Mouse (Mus musculus) forebrain, embryonic 12.5 days (tissue): ENCODE measurements around the gene Tbx15. TPM values are rescaled to one million over a fixed set of nuclear protein-coding genes. Genes with fewer than 3 reads are reported as not detected.
"Not testable (repeated sequence)": the region's sequence is repeated elsewhere in the genome, so short reads cannot be mapped to it uniquely, and the experiment has no call there.

Experiments used
- ATAC-seq: fragments of 200-750 bp; cut with Nextera tagmentation; 2 replicates; pipeline ENCODE4 v1.8.0; 2017; ENCODE audit warnings: moderate TSS enrichment; ENCODE audit not compliant: low FRiP score
- H3K27ac ChIP-seq: fragments of 300-500 bp; sonication (generic); 2 replicates; pipeline ENCODE4 v1.5.1; 2016; ENCODE audit warnings: mild to moderate bottlenecking
- H3K27me3 ChIP-seq: fragments of 300-500 bp; sonication (generic); 2 replicates; pipeline ENCODE4 v1.6.1; 2016; ENCODE audit warnings: mild to moderate bottlenecking
- H3K36me3 ChIP-seq: fragments of 300-500 bp; sonication (generic); replicated peaks from 2 replicates; pipeline ENCODE4 v1.6.1; 2016; ENCODE audit warnings: mild to moderate bottlenecking
- H3K4me1 ChIP-seq: fragments of 300-500 bp; sonication (generic); 2 replicates; pipeline ENCODE4 v1.6.1; 2016
- H3K4me2 ChIP-seq: fragments of 300-500 bp; sonication (generic); 2 replicates; pipeline ENCODE4 v1.6.1; 2016; ENCODE audit warnings: mild to moderate bottlenecking, moderate library complexity
- H3K4me3 ChIP-seq: fragments of 300-500 bp; sonication (generic); replicated peaks from 2 replicates; pipeline ENCODE4 v1.5.1; 2016; ENCODE audit warnings: mild to moderate bottlenecking
- H3K9ac ChIP-seq: fragments of 300-500 bp; sonication (generic); 2 replicates; pipeline ENCODE4 v1.6.1; 2016; ENCODE audit warnings: mild to moderate bottlenecking
- H3K9me3 ChIP-seq: fragments of 300-500 bp; sonication (generic); 2 replicates; pipeline ENCODE4 v1.6.1; 2016
- WGBS: fragments of 180-500 bp; shearing (Covaris S2); methylation state at CpG from one replicate; pipeline ENCODE4 v1.1.7; 2016; 5-methylcytosine and 5-hydroxymethylcytosine counted together
- polyA plus RNA-seq: library from polyadenylated mRNA; unstranded; fragments of >200 nt; fragmentation: Nextera tagmentation; extraction: Ambion mirVana; gene quantifications from 2 replicates; pipeline ENCODE4 v1.2.1, GENCODE M21; 2016

The Tbx15 gene
- polyA plus RNA-seq, 1 experiment from 2014 or later, result 2.4 TPM

- H3K36me3 ChIP-seq, result no peaks in the 10 kb centered on the region
- 0 out of 2 replicates have a peak, but pooled peaks cover 6% of the 10 kb centered on the region for H3K4me1 ChIP-seq
- H3K9ac ChIP-seq, result no peak overlapping the region
- no peaks in the 10 kb centered on the region for H3K9me3 ChIP-seq
- 0 out of 2 replicates have a peak, but pooled peaks cover 6% of the 10 kb centered on the region for H3K27me3 ChIP-seq
- H3K27ac ChIP-seq, result no peak overlapping the region
- WGBS, result 72% methylated on average over 3 of the region's 3 CpGs
- no peak for ATAC-seq
- H3K4me2 ChIP-seq, result no peak overlapping the region
- H3K4me3 ChIP-seq, result no peak overlapping the region
Observed at GRCm38 (mm10) chr3:99292531-99292931, 52.4 kb downstream of the Tbx15 start.

GRCm38 (mm10) chr3:99294209-99294608 is 54.0 kb downstream of the Tbx15 start:
- H3K4me2 ChIP-seq, H3K9me3 ChIP-seq, H3K27ac ChIP-seq, H3K36me3 ChIP-seq, H3K9ac ChIP-seq, H3K4me1 ChIP-seq, H3K4me3 ChIP-seq, H3K27me3 ChIP-seq, ATAC-seq: not testable (repeated sequence)
- WGBS, result 76% methylated on average over 1 of the region's 1 CpGs

DNA sequence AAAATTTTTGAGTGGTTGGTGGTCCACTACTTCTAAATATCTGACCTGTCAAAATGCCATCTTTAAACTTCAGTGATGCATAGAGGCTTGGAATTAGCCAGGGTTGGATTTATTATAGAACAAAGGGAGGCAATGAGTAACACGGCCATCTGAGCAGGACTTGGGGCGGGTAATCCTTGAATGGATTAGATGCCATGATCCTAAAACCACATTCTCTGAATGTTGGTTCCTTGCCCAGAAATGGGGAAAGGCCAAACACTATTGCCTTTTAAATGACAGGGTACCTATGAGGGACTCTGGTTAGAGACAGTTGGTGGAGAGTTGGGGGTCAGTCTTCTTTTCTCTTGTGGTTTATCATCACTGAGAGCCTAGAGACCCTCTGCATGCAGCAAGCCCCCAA is 55.1 kb downstream of the Tbx15 start:
- no peaks in the 10 kb centered on the region for H3K36me3 ChIP-seq
- no peak for ATAC-seq
- no peak overlapping the region for H3K27ac ChIP-seq
- H3K4me1 ChIP-seq, result 0 out of 2 replicates have a peak, but pooled peaks cover 2% of the 10 kb centered on the region
- no peak overlapping the region for H3K4me2 ChIP-seq
- 68% methylated on average over 2 of the region's 2 CpGs for WGBS
- H3K9ac ChIP-seq, result no peak overlapping the region
- 0 out of 2 replicates have a peak, but pooled peaks cover 6% of the 10 kb centered on the region for H3K27me3 ChIP-seq
- no peak overlapping the region for H3K4me3 ChIP-seq
- no peaks in the 10 kb centered on the region for H3K9me3 ChIP-seq

DNA sequence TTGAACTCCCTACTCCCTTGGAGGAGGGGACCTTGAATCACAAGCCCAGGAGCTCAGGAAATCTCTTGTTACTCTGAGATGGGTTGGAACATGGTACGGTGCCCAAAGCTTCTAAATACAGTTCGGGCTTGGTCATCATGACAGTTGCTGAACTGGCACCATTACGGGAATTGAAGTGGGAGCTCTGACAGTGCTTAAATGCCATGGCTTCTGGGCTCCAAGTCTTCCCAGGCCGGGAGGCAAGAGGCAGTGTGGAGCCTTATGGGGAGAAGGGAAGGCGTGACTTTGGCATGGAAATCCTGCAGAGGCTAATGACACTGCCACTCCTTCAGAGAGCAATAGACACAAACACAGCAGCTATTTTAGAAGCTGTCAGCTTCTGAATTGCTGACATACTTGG is 56.0 kb downstream of the Tbx15 start:
- Histone ChIP-seq H3K4me1 (no peaks in the 10 kb centered on the region), H3K36me3 (no peaks in the 10 kb centered on the region), H3K9me3 (no peaks in the 10 kb centered on the region), H3K9ac (no peak overlapping the region), H3K4me3 (no peak overlapping the region), H3K4me2 (no peak overlapping the region), H3K27ac (no peak overlapping the region), H3K27me3 (0 out of 2 replicates have a peak, but pooled peaks cover 6% of the 10 kb centered on the region)
- ATAC-seq, result no peak
- 84% methylated on average over 5 of the region's 5 CpGs for WGBS

GRCm38 (mm10) chr3:99300846-99301245 is 60.7 kb downstream of the Tbx15 start:
- 0 out of 2 replicates have a peak, but pooled peaks cover 6% of the 10 kb centered on the region for H3K27me3 ChIP-seq
- no peaks in the 10 kb centered on the region for H3K4me1 ChIP-seq
- ATAC-seq, result no peak
- H3K36me3 ChIP-seq, result no peaks in the 10 kb centered on the region
- no peak overlapping the region for H3K9ac ChIP-seq
- 86% methylated on average over 2 of the region's 2 CpGs for whole genome bisulfite sequencing
- no peaks in the 10 kb centered on the region for H3K9me3 ChIP-seq
- no peak overlapping the region for H3K27ac ChIP-seq
- no peak overlapping the region for H3K4me2 ChIP-seq
- H3K4me3 ChIP-seq, result no peak overlapping the region

GRCm38 (mm10) chr3:99310877-99311276 is 70.7 kb downstream of the Tbx15 start:
- Histone ChIP-seq H3K4me2 (no peak overlapping the region), H3K9me3 (no peaks in the 10 kb centered on the region), H3K4me3 (no peak overlapping the region), H3K9ac (no peak overlapping the region), H3K27ac (no peak overlapping the region), H3K4me1 (no peaks in the 10 kb centered on the region), H3K36me3 (no peaks in the 10 kb centered on the region), H3K27me3 (no peaks in the 10 kb centered on the region)
- no peak for ATAC-seq
- WGBS, result 67% methylated on average over 2 of the region's 2 CpGs

DNA sequence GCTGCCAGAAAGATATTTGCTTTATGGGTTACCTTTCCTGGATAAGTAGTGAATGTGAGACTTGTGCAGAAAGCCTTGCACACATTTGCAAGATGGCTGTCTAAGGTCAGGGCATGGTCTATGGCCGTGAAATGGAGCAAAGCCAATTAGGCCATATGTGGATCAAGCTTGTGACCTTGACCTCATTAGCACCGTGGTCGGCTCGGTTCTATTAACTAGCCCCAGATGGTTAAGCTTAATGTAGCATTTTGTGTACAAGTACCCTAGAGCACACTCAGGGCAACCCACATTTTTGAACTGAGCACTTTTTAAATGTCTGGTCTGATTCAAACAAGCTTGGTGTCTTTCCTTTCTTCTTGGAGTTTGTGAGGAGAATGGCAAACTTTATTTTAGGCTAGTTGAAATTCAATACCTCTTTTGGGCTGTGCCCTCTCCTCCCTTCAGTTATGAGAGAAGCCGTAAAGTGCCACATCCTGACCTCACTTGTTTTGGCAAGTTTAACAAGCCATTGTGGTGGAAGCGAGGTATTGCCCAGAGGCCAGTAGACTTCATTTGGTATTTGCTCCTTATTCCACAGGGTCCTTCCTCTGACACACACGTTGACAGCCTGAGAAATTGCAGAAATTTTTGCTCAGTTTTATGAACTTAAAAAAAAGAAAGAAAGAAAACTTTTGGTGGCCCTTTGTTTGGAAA is 71.9 kb downstream of the Tbx15 start:
- Histone ChIP-seq H3K4me1 (no peaks in the 10 kb centered on the region), H3K4me2 (no peak overlapping the region)

DNA sequence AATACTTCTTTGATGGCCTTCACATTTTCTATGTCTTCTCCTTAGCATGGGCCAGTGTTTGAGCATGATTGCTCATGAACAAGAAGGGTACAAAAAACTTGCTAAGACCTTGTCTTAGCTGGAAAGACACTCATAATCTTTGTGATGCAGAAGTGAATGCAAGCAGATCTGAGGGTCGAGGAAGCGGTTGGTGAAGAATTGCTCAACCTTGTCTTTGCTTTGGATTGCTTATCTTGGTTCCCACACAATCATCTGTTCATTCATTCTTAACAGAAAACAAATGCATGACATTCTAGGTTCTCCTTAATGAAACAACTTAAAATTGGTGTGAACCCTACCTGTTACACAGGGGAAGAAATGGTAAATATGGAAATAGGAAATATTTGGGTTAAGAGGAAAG is 82.2 kb downstream of the Tbx15 start:
- H3K27me3 ChIP-seq, result no peaks in the 10 kb centered on the region
- ATAC-seq, result no peak

More for the DNA sequence above, 71.9 kb downstream of the Tbx15 start:
- Histone ChIP-seq H3K4me3 (no peak overlapping the region), H3K27ac (no peak overlapping the region), H3K27me3 (no peaks in the 10 kb centered on the region), H3K9me3 (no peaks in the 10 kb centered on the region), H3K9ac (no peak overlapping the region), H3K36me3 (no peaks in the 10 kb centered on the region)
- ATAC-seq, result no peak
- 43% methylated on average over 7 of the region's 7 CpGs for WGBS

DNA sequence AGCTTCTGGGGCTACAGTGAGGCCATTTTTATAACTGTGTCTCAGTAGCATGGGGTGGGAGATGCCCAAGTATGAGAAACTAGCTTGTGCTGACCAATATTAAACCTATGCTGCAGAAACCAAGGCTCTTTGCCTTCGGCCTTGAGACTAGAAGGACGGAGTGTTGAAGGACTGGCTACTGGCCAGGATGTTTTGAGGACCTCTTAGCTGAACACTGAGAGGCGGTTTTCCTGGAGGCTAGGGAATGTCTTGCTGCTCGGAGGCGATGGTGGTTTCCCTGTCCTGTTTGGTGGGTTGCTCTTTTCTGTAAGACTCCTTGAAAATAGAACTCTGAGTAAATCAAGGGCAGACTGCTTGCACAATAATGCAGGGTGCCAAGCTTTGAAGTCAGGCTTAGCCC is 89.1 kb downstream of the Tbx15 start:
- WGBS, result 92% methylated on average over 5 of the region's 5 CpGs
- Histone ChIP-seq H3K4me2 (no peak overlapping the region), H3K4me3 (no peak overlapping the region), H3K27me3 (no peaks in the 10 kb centered on the region), H3K9me3 (no peaks in the 10 kb centered on the region), H3K36me3 (no peaks in the 10 kb centered on the region), H3K27ac (no peak overlapping the region), H3K9ac (no peak overlapping the region), H3K4me1 (no peaks in the 10 kb centered on the region)
- ATAC-seq, result no peak

More for the DNA sequence above, 82.2 kb downstream of the Tbx15 start:
- no peak overlapping the region for H3K27ac ChIP-seq
- no peak overlapping the region for H3K4me2 ChIP-seq
- no peaks in the 10 kb centered on the region for H3K4me1 ChIP-seq
- 86% methylated on average over 2 of the region's 2 CpGs for WGBS
- no peaks in the 10 kb centered on the region for H3K9me3 ChIP-seq
- no peak overlapping the region for H3K9ac ChIP-seq
- H3K36me3 ChIP-seq, result no peaks in the 10 kb centered on the region
- no peak overlapping the region for H3K4me3 ChIP-seq

- ATAC-seq, result no peak
- Histone ChIP-seq H3K9ac (no peak overlapping the region), H3K4me3 (no peak overlapping the region), H3K4me2 (no peak overlapping the region), H3K36me3 (no peaks in the 10 kb centered on the region), H3K27ac (no peak overlapping the region), H3K9me3 (no peaks in the 10 kb centered on the region), H3K27me3 (no peaks in the 10 kb centered on the region), H3K4me1 (no peaks in the 10 kb centered on the region)
- 87% methylated on average over 8 of the region's 8 CpGs for WGBS
Observed at GRCm38 (mm10) chr3:99331086-99331485, 90.9 kb downstream of the Tbx15 start.

DNA sequence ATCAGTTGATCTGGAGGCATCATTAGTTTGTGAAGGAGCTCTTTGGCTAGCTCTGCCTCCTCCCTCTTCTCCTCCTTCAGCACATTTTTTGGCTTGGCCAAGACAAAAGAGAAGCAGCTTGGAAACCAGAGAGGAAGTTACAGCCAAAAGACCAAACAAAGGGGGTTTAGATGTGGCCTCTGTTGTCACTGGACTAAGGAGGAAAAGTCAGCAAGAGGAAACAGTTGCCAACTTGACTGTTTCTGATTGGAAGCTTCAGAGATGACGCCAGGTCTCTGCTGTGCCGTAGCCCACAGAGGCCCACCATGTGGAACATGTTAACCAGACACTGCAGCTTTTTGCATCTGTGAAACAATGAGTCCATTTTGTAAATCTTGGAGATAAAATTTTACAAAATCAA is 96.7 kb downstream of the Tbx15 start:
- Histone ChIP-seq H3K9me3 (no peaks in the 10 kb centered on the region), H3K36me3 (no peaks in the 10 kb centered on the region), H3K27ac (no peak overlapping the region), H3K9ac (no peak overlapping the region), H3K4me1 (no peaks in the 10 kb centered on the region), H3K4me2 (no peak overlapping the region), H3K27me3 (no peaks in the 10 kb centered on the region), H3K4me3 (no peak overlapping the region)
- WGBS, result 67% methylated on average over 2 of the region's 2 CpGs
- ATAC-seq, result no peak

DNA sequence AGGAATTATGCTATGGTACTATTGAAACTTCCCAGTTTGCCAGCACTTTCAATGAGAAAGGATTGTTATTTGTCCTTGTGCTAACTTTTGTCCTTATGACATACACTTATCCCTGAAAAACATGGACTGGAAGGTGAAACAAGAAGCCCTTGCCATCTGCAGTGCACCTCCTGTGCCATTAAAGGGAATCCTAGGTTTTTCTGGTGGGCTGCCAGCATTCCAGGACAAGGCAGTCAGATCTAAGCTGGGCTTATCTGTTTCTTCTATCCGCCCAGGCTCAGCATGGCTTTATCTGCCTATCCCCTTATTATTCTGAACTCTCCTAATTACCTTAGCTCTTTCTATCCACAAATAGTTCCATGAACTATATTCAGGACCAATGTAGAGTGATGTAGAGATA is 98.6 kb downstream of the Tbx15 start:
- Histone ChIP-seq H3K36me3 (no peaks in the 10 kb centered on the region), H3K4me1 (no peaks in the 10 kb centered on the region), H3K4me2 (no peak overlapping the region), H3K9me3 (no peaks in the 10 kb centered on the region), H3K9ac (no peak overlapping the region), H3K4me3 (no peak overlapping the region), H3K27ac (no peak overlapping the region), H3K27me3 (no peaks in the 10 kb centered on the region)
- 63% methylated on average over 1 of the region's 1 CpGs for WGBS
- no peak for ATAC-seq

- Histone ChIP-seq H3K27me3 (no peaks in the 10 kb centered on the region), H3K9me3 (no peaks in the 10 kb centered on the region), H3K4me1 (no peaks in the 10 kb centered on the region), H3K9ac (no peak overlapping the region), H3K27ac (no peak overlapping the region), H3K4me3 (no peak overlapping the region), H3K4me2 (no peak overlapping the region), H3K36me3 (no peaks in the 10 kb centered on the region)
- no peak for ATAC-seq
- 90% methylated on average over 3 of the region's 3 CpGs for WGBS
Observed at GRCm38 (mm10) chr3:99340021-99340420, 99.8 kb downstream of the Tbx15 start.
